Mouse (Mus musculus) adrenal gland, postnatal 36 days (tissue): Measurements from ENCODE around the gene Arfgap3. TPM values are rescaled to one million over a fixed set of nuclear protein-coding genes. Genes with fewer than 3 reads are reported as not detected.
"Not testable (repeated sequence)": the region's sequence is repeated elsewhere in the genome, so short reads cannot be mapped to it uniquely, and the experiment has no call there.

ENCODE experiments used
- DNase-seq, 2 experiments: peaks; one replicate each; pipeline ENCODE4 v3.0.0; 2021; ENCODE audit warnings: mixed read lengths in 1 of 2
- total RNA-seq, 2 experiments: library from RNA; stranded (reverse); gene quantifications; 2 replicates each; pipeline ENCODE4 v1.2.3; 2021

The Arfgap3 gene
- total RNA-seq, 2 experiments from 2014 or later, result 31.2 to 38.4 TPM

DNA sequence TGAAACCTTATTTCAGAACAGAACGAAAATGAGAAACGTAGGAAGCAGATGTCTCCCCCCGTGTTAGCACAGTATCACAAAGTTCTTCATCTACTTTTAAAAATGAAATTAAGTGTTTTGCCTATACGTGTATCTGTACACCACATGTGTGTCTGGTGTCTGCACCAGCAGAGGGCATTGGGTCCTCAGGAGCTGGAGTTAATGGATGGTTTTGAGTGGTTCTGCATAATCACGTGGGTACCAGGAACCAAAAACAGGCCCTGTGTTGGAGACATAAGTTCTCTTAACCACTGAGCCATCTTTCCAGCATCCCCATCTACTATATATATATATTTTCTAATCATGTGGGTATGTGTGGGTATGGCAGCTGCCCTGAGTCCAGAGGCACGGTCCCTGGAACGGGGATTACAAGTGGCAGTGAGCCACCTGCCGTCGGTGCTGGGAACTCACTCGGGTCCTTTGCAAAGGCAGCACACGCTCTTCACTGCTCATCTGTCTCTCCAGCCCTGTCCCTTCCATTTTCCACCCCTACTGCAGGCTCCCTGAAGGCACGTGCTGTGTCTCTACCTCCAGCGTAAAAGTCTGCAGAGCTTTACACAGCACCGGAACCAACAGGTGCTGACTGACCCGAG lies 4.0 kb downstream of the Arfgap3 start:
- no peak for DNase-seq

DNA sequence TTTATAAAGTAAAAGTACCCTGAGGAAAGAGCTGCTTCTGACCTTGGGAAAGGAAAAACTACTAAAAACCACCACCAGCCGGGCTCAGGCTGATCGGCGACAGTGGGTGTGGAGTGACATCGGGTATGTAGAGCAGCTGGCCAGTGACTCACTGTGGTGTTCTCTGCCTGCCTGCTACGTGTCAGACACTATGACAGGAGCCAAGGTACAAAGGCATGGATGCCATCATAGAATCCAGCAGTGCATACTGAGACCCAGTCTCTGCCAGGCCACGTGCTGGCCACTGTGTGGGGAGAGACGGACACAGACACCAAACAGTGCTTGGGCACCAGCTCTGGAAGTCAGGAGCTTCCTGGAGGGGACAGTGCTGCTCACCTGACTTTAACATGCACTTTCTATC lies 5.1 kb downstream of the Arfgap3 start:
- peak; percentile 59 to 62 for DNase-seq

DNA sequence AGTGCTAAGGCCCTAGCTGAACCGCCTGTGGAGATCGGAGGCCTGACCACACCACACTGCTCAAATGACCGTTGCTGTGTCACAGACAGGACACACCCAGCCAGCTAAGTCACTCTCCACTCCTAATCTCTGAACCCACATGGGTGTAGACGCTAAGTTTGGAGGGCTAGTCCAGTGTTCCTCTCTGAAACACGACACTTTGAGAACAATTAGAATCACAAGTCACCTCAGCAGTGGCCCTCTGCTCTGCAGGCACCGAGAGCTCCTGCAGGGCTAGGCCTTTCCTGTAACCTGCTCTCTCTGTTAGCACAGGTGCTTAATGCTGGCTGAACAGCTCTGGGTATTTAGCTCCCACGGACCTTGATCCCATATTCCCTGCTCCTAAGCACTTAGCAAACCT lies 5.9 kb downstream of the Arfgap3 start:
- no peak for DNase-seq

DNA sequence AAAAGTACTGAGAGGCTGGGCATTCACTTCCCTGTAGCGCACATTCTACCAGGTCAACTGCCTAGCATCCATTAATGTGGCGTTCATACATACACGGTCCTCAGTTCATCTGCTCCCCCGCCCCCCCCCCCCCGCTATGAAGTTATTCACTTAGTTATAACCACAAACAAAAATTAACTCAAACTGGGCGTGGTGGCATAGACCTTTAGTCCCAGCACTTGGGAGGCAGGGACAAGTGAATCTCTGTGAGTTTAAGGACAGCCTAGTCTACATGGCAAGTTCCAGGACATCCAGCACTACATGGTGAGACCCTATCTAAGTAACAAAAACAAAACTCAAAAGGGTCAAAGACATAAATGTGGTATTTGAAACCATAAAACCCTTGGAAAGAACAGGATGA lies 11.1 kb downstream of the Arfgap3 start:
- DNase-seq, result no peak

DNA sequence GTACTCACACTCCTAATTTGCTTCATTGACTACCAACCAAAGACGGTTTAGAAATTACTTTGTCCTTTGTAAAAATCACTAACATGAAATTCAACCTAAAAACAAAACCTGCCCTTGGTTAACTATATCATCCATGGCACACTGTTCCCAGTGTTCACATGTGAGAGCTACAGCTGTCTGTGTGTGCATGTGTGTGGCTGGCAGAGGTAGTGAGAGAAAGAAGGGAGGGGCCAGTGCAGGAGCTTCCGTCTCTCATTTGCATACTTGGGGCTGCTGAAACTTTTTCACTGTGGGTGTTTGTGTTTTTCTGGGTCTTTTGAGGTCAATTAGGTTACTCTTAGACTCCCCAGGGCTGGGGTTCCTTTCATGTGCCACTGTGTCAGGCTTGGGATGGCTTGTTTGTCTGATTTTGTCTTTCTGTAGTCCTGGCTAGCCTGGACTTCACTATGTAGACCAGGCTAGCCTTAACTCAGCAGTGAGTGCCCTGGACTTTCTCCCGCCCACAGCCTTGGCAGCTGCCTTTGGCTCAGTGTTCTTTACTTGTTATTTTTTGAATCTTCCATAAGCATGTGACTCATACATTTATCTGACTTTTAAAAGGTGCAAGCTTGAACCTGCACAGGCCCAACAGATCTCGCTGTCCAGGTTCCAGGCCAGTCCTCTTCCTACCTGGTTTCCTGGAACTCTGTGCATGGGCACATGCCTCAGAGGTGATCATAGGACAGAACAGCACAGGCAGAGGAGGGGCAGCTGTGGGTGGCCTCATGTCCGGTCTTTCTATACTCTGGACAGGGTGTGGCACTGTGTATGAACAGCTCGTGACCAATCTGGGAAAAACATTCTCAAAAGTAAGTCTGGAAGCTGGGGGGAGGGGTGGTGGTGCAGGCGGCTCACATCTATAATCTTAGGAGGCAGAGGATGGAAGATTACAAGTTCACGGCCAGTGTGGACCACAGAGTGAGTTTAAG lies 11.9 kb downstream of the Arfgap3 start:
- no peak for DNase-seq

DNA sequence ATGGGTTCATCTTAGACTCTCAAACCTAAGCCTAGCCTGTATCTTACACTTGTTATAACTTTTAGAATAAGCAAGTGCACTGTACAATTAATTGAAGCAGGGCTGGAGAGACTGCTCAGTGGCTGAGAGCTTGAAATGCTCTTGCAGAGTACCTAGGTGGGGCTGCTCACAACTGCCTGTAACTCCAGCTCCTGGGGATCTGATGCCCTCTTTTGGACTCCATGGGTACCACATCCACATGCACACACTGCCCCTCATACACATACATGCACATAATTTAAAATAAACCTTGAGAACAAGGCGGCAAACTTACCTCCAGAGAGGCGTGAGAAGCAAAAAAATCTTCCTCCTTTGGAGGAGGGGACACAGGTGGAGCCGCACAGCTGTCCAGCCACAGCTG lies 17.7 kb downstream of the Arfgap3 start:
- DNase-seq, result peak; percentile 30

DNA sequence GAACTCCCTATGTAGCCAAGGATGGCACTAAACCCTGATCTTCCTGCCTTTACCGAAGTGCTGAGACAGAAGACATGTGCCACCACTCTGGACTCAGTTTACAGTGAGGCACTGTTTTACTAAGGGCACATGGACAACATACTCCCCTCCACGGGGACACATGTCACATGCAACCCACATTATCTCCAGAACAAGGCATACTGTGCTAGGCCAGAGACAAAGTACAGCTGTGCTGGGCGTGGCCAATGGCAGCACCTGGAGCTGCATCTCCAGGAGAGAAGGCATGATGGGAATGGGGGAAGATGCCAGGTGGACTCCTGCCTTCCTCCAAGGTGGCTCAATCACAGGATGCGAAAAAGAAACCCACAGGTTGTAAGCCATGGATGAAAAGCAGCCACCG lies 21.1 kb downstream of the Arfgap3 start:
- DNase-seq, result no peak

DNA sequence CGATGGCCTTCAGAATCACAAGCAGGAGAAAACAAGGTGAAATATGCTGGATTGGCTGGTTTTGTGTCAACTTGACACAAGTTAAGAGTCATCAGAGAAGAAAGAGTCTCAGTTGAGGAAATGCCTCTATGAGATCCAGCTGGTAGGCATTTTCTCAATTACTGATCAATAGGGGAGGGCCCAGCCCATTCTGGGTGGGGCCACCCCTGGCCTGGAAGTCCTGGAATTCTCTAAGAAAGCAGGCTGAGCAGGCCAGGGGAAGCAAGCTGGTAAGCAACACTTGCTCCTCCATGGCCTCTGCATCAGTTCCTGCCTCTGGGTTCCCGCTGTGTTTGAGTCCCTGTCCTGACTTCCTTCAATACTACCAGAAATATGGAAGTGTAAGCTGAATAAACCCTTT lies 27.0 kb downstream of the Arfgap3 start:
- no peak for DNase-seq

DNA sequence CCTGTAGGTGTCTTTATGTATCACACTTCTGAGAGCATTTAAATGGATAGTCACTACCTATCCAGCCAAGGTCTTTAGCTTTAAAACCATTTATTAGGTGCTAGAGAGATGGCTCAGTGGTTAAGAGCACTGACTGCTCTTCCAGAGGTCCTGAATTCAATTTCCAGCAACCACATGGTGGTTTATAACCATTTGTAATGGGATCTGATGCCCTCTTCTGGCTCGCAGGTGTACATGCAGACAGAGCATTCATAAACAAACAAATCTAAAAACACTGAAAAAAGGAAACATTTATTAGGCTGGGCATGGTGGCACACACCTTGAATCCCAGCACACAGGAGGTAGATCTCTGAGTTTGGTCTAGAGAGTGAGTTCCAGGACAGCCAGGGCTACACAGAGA lies 35.1 kb downstream of the Arfgap3 start:
- DNase-seq, result no peak

DNA sequence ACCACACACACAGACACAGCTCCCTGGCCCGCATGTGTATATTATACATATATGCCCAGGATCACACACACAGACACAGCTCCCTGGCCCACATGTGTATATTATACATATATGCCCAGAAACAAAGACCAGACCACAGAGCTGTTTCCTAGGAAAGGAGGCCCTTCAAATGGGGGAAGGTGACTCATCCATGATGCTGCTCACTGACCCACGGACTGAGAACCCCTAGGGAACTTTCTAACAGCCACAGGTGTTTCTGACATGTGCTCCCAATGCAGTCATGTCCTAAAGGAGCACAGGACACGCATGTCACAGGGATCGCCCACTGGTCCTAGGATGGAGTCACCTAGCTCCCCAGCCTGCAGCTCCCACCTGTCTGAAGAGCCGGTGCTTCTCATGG lies 40.2 kb downstream of the Arfgap3 start:
- no peak for DNase-seq

DNA sequence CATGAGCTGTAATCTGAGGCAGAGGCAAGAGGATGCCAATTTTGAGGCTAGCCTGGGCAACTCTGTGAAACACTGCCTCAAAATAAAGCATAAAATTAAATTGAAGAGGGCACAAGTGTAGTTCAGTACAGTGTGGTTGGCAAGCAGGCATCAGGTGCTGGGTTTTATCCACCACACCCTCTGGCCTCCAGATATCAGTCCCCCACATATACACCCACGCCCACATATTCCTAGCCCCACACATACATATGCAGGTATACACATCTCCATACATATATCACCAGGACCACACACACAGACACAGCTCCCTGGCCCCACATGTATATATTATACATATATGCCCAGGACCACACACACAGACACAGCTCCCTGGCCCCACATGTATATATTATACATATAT lies 41.3 kb downstream of the Arfgap3 start:
- DNase-seq, result not testable (repeated sequence)

DNA sequence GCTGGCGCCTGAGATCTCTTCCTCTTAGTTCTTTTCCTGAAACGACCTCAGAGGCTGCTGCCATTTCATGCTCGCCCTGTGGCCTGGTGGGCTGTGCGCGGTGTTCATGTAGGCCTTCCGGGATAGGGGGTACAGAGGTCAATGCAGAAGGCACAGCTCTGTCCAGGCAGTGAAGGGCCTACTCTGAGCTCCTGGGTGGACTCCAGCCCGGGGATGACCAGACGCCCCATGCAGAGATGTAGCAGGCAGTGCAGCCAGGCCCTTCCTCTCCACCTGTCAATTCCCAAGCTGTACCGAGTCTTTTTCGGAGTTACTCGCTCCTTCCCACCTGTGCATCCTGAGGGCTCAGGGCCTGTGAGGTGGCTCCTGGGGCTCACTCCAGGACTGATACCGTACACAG lies 43.9 kb downstream of the Arfgap3 start:
- no peak for DNase-seq

DNA sequence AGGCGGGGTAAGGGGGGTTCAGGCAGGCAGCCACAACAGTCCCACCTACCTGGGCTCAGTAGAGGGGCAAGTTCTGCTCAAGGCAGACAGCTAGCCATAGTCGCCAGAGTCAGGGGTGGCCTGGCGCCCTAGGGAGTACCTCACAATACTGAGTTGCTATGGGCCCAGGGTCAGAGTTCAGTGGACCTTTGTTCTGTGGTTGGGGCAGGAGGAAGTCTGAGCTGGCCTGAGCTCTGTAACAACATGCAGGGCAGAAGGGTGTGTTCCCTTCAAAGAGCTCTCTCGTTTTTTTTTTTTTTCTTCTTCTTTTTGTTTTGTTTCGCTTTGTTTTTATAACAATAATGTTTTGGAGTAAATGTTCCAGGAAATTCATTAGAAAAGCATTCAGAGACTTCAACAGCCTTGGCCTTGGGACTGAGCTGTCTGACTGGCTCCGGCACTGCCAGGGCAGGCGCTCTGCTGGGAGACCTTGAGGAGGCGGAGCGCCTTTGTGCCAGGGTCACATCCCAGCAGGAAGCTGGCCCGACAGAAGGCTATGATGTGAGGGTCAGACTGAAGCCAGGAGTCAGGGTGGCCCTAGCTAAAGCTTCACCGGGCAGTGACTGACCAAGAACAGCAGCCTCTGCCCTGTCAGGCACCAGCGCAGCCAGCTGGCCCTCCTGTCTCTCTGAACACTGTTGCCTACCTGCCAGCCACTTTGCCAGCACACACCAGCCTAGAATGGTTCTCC lies 44.7 kb downstream of the Arfgap3 start:
- DNase-seq, result peak; percentile 91 to 94

DNA sequence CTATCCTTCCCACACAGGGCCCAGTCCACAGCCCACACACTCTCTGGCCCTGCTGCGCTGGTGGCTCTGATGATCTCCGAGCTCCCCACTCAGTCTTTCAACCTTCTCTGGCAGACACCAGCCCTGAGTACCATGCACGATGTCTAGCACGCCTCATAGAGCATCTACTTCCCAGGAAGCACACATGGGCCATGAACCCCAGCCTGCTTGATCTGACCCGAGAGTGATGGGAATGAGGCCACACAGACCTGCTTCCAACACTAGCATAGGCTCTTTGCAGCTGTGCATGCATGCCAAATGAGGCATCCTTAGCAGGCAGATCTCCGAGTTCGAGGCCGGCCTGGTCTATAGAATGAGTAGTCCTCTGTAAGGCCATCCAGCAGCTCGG lies 45.2 kb downstream of the Arfgap3 start:
- DNase-seq, result no peak

DNA sequence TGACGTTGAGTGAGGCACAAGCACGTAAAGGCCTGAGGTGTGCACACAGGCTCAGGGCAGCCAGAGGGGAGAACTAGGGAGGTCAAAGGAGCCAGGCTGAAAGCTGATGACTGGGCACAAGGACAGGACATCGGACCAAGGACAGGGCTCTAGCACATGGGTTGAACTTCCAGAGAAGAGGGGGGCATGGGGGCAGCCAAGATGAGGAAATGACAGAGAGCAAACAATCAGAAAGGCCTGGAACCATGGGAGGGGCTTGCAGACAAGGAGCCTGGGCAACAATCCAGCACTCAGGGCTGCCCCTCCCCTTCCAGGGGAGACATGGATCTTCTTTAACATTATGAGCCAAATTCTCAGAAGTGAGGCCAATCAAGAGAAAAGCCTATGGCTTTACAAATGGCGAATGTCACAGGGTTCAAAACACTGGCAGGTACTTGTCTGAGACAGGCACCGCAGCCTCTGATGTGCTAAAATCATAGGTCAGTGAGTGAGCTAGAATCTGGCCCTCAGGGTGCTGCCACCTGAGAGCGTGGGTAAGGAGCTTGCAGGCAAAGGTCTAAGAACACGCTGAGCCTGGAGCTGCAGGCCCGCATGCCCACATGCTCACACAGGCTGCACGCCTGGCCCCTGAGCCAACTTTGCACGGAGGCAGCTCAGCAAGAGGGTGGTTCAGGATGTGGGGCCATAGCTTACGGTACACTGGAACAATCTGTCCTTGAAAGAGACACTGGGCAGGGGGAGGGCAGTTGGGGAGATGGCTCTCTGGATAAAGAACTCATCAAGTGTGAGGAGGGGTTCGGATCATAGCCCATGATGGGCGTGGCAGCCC lies 46.2 kb downstream of the Arfgap3 start:
- peak; percentile 84 to 88 for DNase-seq

DNA sequence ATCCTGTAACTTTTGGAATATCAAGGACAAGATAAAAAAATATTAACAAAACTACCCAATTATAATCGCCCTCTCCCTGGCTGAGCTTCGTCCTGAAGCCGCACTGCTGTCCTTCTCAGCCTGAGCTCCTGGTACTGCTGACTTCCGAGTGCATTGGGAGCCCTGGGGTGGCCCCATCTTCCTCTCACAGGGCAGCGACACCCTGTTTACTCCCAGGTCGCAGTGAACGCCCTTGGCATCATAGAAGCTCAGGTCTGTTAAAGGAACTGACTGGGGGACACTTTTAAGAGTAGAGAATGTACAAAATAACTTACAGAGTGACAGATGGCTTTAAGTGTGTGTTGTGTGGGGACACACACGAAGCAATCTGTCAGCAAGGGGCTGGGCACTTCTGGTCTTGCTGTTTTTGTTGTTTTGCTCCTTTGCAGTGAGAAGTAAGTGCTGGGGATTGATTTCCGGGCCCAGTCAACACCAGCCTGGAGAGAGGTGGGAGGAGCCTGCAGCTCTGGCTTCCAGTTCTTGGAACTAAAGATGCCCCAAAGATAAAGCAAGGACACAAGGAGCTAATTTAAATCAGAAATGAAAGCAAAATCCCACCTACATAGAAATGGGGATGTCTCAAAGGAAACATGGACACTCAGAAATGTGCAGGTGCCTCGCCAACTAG lies 50.0 kb downstream of the Arfgap3 start:
- no peak for DNase-seq

DNA sequence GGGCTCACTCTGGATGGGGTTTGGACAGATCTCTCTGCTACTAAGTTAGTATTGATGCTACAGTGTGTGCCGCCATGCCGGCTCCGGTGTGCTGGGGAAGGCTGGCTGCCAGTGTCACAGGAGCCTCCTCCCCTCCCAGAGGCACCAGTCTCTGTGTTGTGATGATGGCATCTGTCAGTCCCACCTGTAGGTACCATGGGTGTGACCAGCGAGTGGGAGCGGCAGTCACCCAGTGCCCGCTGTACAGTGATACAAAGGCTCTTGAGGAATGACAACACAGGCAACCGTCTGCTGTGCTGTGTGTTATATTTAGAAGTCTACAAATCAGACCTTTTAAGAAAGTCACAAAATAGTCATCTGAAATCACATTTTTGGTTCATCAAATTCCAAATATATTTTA lies 50.6 kb downstream of the Arfgap3 start:
- DNase-seq, result no peak

DNA sequence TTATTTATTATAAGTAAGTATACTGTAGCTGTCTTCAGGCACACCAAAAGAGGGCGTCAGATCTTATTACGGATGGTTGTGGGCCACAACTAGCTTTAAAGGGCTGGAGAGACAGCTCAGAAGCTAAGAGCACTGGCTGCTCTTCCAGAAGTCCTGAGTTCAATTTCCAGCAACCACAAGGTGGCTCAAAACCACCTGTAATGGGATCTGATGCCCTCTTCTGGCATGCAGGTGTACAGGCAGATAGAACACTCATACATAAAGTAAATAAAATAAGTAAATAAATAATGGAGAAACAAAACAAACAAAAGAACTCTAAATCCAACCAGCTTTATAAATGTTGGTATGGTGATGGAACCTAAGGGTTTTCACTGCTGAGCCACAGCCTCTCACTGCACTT lies 51.2 kb downstream of the Arfgap3 start:
- DNase-seq, result no peak

DNA sequence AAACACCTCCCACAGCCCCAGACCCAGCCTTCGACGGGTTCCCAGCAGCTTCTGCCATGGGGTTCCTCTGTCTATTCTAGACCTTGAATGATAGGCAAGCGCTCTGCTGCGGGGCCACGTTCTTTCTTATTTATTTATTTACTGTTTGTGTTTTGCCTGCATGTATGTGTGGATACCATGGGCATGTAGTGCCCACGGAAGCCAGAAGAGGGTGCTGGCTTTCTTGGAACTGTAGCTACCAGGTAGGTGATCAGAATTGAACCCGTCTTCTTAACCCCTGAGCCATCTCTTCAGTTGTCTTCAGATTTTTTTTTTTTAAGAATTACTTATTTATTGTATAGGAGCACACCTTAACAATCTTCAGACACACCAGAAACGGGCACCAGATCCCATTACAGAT lies 51.7 kb downstream of the Arfgap3 start:
- no peak for DNase-seq

DNA sequence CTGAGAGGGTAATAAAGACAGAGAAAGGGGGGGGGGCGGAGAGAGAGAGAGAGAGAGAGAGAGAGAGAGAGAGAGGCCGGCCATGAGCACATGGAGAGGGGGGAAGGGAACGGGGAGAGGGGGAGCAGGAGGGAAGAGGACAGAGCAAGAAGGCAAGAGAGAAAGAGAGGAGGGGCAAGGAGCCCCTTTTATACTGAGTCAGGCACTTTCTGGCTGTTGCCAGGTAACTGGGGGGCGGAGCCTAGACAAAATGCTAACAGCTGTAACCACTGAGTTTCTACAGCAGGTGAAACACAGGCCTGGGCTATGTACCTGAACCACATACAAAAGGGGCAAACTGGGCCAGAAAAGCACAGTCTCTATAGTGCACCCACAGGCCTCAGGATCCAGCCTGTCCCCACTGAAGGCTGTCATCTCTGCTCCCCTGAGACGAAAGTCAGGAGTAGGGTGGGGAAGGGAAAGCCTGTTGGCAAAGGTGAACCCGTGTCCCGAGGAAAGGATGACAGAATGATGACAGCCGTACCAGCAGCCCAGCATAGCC lies 53.2 kb downstream of the Arfgap3 start:
- DNase-seq, result no peak

DNA sequence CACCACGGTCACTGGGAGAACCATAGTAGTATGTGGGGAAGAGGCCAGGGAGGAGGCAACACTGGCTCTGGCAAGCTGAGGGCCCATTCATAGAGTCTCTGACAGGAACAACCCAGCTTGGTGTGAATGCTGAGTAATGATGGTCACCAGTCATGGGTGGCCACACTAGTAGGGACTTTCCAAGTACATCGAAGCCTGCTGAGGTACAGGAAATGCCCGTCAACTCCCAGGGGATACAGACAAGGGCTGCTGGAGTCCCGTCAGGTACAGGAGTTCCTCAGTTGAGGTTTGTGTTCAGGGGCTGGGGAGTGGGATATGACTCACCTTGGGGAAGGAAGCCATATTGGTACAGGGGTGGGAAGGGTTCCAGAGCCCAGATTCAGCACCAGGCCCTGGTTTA lies 54.0 kb downstream of the Arfgap3 start:
- DNase-seq, result no peak
